9 mouse cellular contexts compared by ENCODE assay signal in the genomic region with DNA sequence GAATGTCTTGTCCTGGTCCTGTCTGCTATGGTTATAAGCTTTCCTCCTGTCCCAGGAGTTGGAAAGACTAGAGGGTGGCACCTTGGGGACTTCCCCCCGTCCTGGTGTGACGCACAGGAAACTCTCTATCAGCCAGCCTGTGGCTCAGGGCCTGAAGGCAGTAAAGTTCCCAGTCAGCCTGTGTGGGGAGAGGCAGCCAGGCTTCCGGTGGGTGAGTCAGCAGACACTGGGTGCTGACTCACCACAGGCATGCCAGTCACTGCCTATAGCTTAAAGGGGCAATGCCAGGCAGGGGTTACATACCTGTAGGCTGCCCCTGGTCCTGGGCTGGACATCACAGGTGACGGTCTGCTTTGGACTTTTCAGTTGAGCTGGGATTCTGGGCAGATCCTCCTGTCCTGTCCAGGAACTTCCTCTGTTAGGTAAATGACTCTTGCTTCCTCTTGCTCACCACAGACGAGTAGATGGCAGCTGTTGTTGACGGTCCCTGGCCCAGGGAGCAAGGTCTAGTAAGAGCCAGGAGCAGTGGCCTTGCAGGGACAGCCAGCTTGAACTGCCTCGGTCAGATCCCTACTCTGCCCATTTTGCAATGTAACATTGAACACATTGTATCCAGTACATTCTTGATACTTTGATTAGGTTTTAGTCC. TPM values are rescaled to one million over a fixed set of nuclear protein-coding genes. Genes with fewer than 3 reads are reported as not detected.
DNase-seq lines count a peak whose midpoint lies in the region; ATAC-seq and TF ChIP-seq lines count a peak whose summit lies in the region.
"Had no signal": no experiment of that assay in that cellular context is flagged by ENCODE, and none has a peak within 500 bp of the region (broad histone marks: within the 10 kb centered on the region; RNA-seq: fewer than 3 reads in every experiment).

No protein-coding gene starts in this region.

- peak overlapping the region; percentile 31 for H3K4me3 ChIP-seq in heart, embryonic 13.5 days
- H3K4me3 ChIP-seq in stomach, postnatal 0 days (ENCODE audit: low read depth, low read length) = no peak overlapping the region
- H3K4me3 ChIP-seq: midbrain, embryonic 12.5 days had no signal

- peaks cover 86% of the 10 kb centered on the region for H3K4me1 ChIP-seq in heart, embryonic 13.5 days
- H3K4me1 ChIP-seq in stomach, postnatal 0 days (replicated peaks; ENCODE audit: control insufficient read depth, insufficient read depth) = peaks cover 12% of the 10 kb centered on the region

- no peak for TF ChIP-seq EP300 in stomach, postnatal 0 days (optimal IDR thresholded peaks at IDR 0.05)

- WGBS in heart, embryonic 13.5 days = 57% methylated on average over 7 of the region's 7 CpGs
- 54% methylated on average over 7 of the region's 7 CpGs for WGBS in stomach, postnatal 0 days

- H3K9me3 ChIP-seq in heart, embryonic 13.5 days = no peaks in the 10 kb centered on the region
- no peaks in the 10 kb centered on the region for H3K9me3 ChIP-seq in stomach, postnatal 0 days (ENCODE audit: control insufficient read depth, low read length)
- H3K9me3 ChIP-seq: midbrain, embryonic 12.5 days had no signal

- H3K4me2 ChIP-seq in heart, embryonic 13.5 days = peak overlapping the region; percentile 55
- H3K4me2 ChIP-seq in stomach, postnatal 0 days (replicated peaks; ENCODE audit: low read depth) = peak overlapping the region; percentile 12; the same call in 1 of the 2 replicates
- H3K4me2 ChIP-seq: midbrain, embryonic 12.5 days had no signal

- H3K27ac ChIP-seq in heart, embryonic 13.5 days (replicated peaks) = peak overlapping the region; percentile 79
- peak overlapping the region; percentile 82 for H3K27ac ChIP-seq in stomach, postnatal 0 days (replicated peaks)
- H3K27ac ChIP-seq: midbrain, embryonic 12.5 days had no signal

- H3K27me3 ChIP-seq in heart, embryonic 13.5 days (replicated peaks) = no peaks in the 10 kb centered on the region
- no peaks in the 10 kb centered on the region for H3K27me3 ChIP-seq in stomach, postnatal 0 days (ENCODE audit: control insufficient read depth, insufficient read depth, low read length)

- peak; percentile 78 for ATAC-seq in common myeloid progenitor, adult 5-6 weeks (replicated peaks; ENCODE audit: low read depth, poor library complexity, severe bottlenecking)
- peak; percentile 59 for ATAC-seq in heart, embryonic 13.5 days (ENCODE audit: extremely low read depth, insufficient number of reproducible peaks, low FRiP score, low TSS enrichment)
- ATAC-seq in stomach, postnatal 0 days (ENCODE audit: low FRiP score, low TSS enrichment) = peak; percentile 78

- peak; percentile 53 for DNase-seq in ovary, adult 18-20 months (ENCODE audit: low spot score)
- DNase-seq in ovary, postnatal 10 days (ENCODE audit: low spot score) = no peak
- DNase-seq in layer of hippocampus, adult 9-11 months = peak; percentile 73
- DNase-seq in lung, postnatal 36 days = peak; percentile 81
- peak; percentile 87 for DNase-seq in stomach, postnatal 0 days (ENCODE audit: low spot score)
- DNase-seq in retina, embryonic 14.5 days (ENCODE audit: low spot score) = no peak

- no peak for TF ChIP-seq CTCF in stomach, postnatal 0 days (IDR thresholded peaks at IDR 0.05; ENCODE audit: low read depth)

- no peaks in the 10 kb centered on the region for H3K36me3 ChIP-seq in heart, embryonic 13.5 days
- H3K36me3 ChIP-seq in stomach, postnatal 0 days (ENCODE audit: control insufficient read depth, insufficient read depth, low read length) = no peaks in the 10 kb centered on the region
- H3K36me3 ChIP-seq: midbrain, embryonic 12.5 days had no signal

- peak overlapping the region; percentile 15 for H3K9ac ChIP-seq in heart, embryonic 13.5 days
- peak overlapping the region; percentile 31; the same call in 1 of the 2 replicates for H3K9ac ChIP-seq in stomach, postnatal 0 days (ENCODE audit: low read length)
- H3K9ac ChIP-seq: midbrain, embryonic 12.5 days had no signal

RNA-seq across cellular contexts. Expression of gene Map2k3, which starts 3.6 kb away (rescaled TPM):
- total RNA-seq in common myeloid progenitor, adult 5-6 weeks (2017) = 18.3 and 21.3 TPM in 2 replicates
- polyA plus RNA-seq in heart, embryonic 13.5 days (2015; fragmentation: Nextera tagmentation; extraction: Ambion mirVana) = 73.6 and 78.1 TPM in 2 replicates
- polyA plus RNA-seq in stomach, postnatal 0 days (2015; fragmentation: Nextera tagmentation; extraction: Ambion mirVana) = 105 and 108 TPM in 2 replicates

RNA-seq across cellular contexts. Expression of gene Natd1, which starts 20.9 kb away (rescaled TPM):
- 1.4 and 1.7 TPM in 2 replicates for total RNA-seq in common myeloid progenitor, adult 5-6 weeks (2017)
- polyA plus RNA-seq in heart, embryonic 13.5 days (2015; fragmentation: Nextera tagmentation; extraction: Ambion mirVana) = 19.8 and 23.4 TPM in 2 replicates
- polyA plus RNA-seq in stomach, postnatal 0 days (2015; fragmentation: Nextera tagmentation; extraction: Ambion mirVana) = 6.7 and 8.3 TPM in 2 replicates

RNA-seq across cellular contexts. Expression of gene Tmem11, which starts 56.4 kb away (rescaled TPM):
- total RNA-seq in common myeloid progenitor, adult 5-6 weeks (2017) = 82.0 and 86.5 TPM in 2 replicates
- 60.6 and 68.6 TPM in 2 replicates for polyA plus RNA-seq in heart, embryonic 13.5 days (2015; fragmentation: Nextera tagmentation; extraction: Ambion mirVana)
- polyA plus RNA-seq in stomach, postnatal 0 days (2015; fragmentation: Nextera tagmentation; extraction: Ambion mirVana) = 39.8 and 42.1 TPM in 2 replicates

Comparison
In these comparisons a context has a peak if more than half of its experiments do, and no peak if none do; other contexts are left out.
1. DNase-seq: peak in ovary, adult 18-20 months (single experiment), layer of hippocampus, adult 9-11 months (single experiment), lung, postnatal 36 days (single experiment) and stomach, postnatal 0 days (single experiment); none in ovary, postnatal 10 days (single experiment) and retina, embryonic 14.5 days (single experiment).
2. Peak in every context shown above with its lines, with median percentiles within 50 percentile points of each other: ATAC-seq.